Comparison of ENCODE assay signal across 8 mouse cellular contexts in genomic region chr3:52070163-52070478, GRCm38 (mm10). TPM values are rescaled to one million over a fixed set of nuclear protein-coding genes. Genes with fewer than 3 reads are reported as not detected.
A peak's percentile ranks its signal among the peaks of the same experiment; 100 is the strongest.
DNase-seq lines count a peak whose midpoint lies in the region; ATAC-seq and TF ChIP-seq lines count a peak whose summit lies in the region.

No protein-coding gene starts in this region.

- ATAC-seq in heart, embryonic 11.5 days (replicated peaks; ENCODE audit: insufficient number of reproducible peaks, low FRiP score, low TSS enrichment): no peak
- peak; percentile 17; the same call in 1 of the 2 replicates for ATAC-seq in forebrain, embryonic 15.5 days (replicated peaks)
- ATAC-seq in liver, embryonic 15.5 days (ENCODE audit: insufficient read depth): no peak
- no peak for ATAC-seq in megakaryocyte-erythroid progenitor cell, adult 5-6 weeks (replicated peaks; ENCODE audit: low FRiP score, low TSS enrichment, poor library complexity, severe bottlenecking)

- no peaks in the 10 kb centered on the region for H3K36me3 ChIP-seq in heart, embryonic 11.5 days (ENCODE audit: control insufficient read depth, insufficient read depth, low read length)
- no peaks in the 10 kb centered on the region for H3K36me3 ChIP-seq in C2C12 (ENCODE audit: control insufficient read depth, insufficient read depth)
- no peaks in the 10 kb centered on the region for H3K36me3 ChIP-seq in forebrain, embryonic 15.5 days
- H3K36me3 ChIP-seq in liver, embryonic 15.5 days (replicated peaks): no peaks in the 10 kb centered on the region

- H3ac ChIP-seq in C2C12 (ENCODE audit: control insufficient read depth, insufficient read length, low read depth): peak overlapping the region; percentile 43

- H3K9ac ChIP-seq in heart, embryonic 11.5 days (ENCODE audit: low read depth, low read length): peak overlapping the region; percentile 65
- H3K9ac ChIP-seq in forebrain, embryonic 15.5 days (replicated peaks): peak overlapping the region; percentile 40
- H3K9ac ChIP-seq in liver, embryonic 15.5 days: no peak overlapping the region; the same call in 1 of the 2 replicates

- peak overlapping the region; percentile 46 for H3K4me3 ChIP-seq in heart, embryonic 11.5 days (ENCODE audit: low read depth, low read length)
- peak overlapping the region; percentile 7 for H3K4me3 ChIP-seq in C2C12 (ENCODE audit: insufficient read depth, poor library complexity, severe bottlenecking)
- H3K4me3 ChIP-seq in forebrain, embryonic 15.5 days: peak overlapping the region; percentile 32
- H3K4me3 ChIP-seq in liver, embryonic 15.5 days (replicated peaks): peak overlapping the region; percentile 45

- no peak for DNase-seq in heart, postnatal 36 days
- no peak for DNase-seq in cerebellum, postnatal 36 days
- no peak for DNase-seq in c-Kit-positive CD71-positive TER-119-positive erythroid progenitor cells, embryonic 14.5 days (ENCODE audit: low spot score)

- intact Hi-C loops in heart, postnatal 36 days (cut with DNase I): loop anchor here (2.0 kb wide), 3 partner anchors 19 to 31 kb away; no protein-coding TSS in a partner anchor

- H3K4me1 ChIP-seq in heart, embryonic 11.5 days (ENCODE audit: control insufficient read depth, insufficient read depth, low read length): peaks cover 18% of the 10 kb centered on the region
- H3K4me1 ChIP-seq in forebrain, embryonic 15.5 days: peaks cover 19% of the 10 kb centered on the region
- peaks cover 23% of the 10 kb centered on the region for H3K4me1 ChIP-seq in liver, embryonic 15.5 days (replicated peaks)

- peaks cover 6% of the 10 kb centered on the region for H3K79me3 ChIP-seq in C2C12 (ENCODE audit: low read depth)

- peak overlapping the region; percentile 73 for H3K4me2 ChIP-seq in heart, embryonic 11.5 days
- peak overlapping the region; percentile 52 for H3K4me2 ChIP-seq in forebrain, embryonic 15.5 days (replicated peaks)
- peak overlapping the region; percentile 63 for H3K4me2 ChIP-seq in liver, embryonic 15.5 days

- peaks cover 28% of the 10 kb centered on the region for H3K79me2 ChIP-seq in C2C12 (ENCODE audit: control insufficient read depth, insufficient read depth)

- no peaks in the 10 kb centered on the region for H3K9me3 ChIP-seq in heart, embryonic 11.5 days (replicated peaks; ENCODE audit: control insufficient read depth, low read length)
- H3K9me3 ChIP-seq in forebrain, embryonic 15.5 days: no peaks in the 10 kb centered on the region
- H3K9me3 ChIP-seq in liver, embryonic 15.5 days (replicated peaks): no peaks in the 10 kb centered on the region

- no peak overlapping the region; the same call in 1 of the 2 replicates for H3K27ac ChIP-seq in heart, embryonic 11.5 days (ENCODE audit: low read depth, low read length)
- H3K27ac ChIP-seq in forebrain, embryonic 15.5 days (replicated peaks): peak overlapping the region; percentile 6; the same call in 1 of the 2 replicates
- H3K27ac ChIP-seq in liver, embryonic 15.5 days (replicated peaks): peak overlapping the region; percentile 59; the same call in 1 of the 2 replicates

- WGBS in heart, embryonic 11.5 days (ENCODE audit: insufficient replicate concordance): 7% methylated on average over 4 of the region's 4 CpGs
- 10% methylated on average over 4 of the region's 4 CpGs for WGBS in forebrain, embryonic 15.5 days
- WGBS in liver, embryonic 15.5 days (ENCODE audit: insufficient replicate concordance): 5% methylated on average over 4 of the region's 4 CpGs

- no peaks in the 10 kb centered on the region for H3K27me3 ChIP-seq in heart, embryonic 11.5 days (ENCODE audit: control insufficient read depth, insufficient read depth, low read length)
- H3K27me3 ChIP-seq in C2C12 (ENCODE audit: control insufficient read depth, insufficient read depth, insufficient read length): no peaks in the 10 kb centered on the region
- H3K27me3 ChIP-seq in forebrain, embryonic 15.5 days: no peaks in the 10 kb centered on the region
- peaks cover 6% of the 10 kb centered on the region; the same call in 1 of the 2 replicates for H3K27me3 ChIP-seq in liver, embryonic 15.5 days

- no peak for TF ChIP-seq CTCF in C2C12 (IDR thresholded peaks at IDR 0.05; ENCODE audit: control insufficient read depth, insufficient read depth, insufficient read length)

TF ChIP-seq in C2C12, 6 proteins besides CTCF, POLR2A, EP300 and RAD21:
- TF ChIP-seq MAX (IDR thresholded peaks at IDR 0.05): no peak
- TF ChIP-seq MYOD1 (IDR thresholded peaks at IDR 0.05; ENCODE audit: control insufficient read depth, insufficient read length, low read depth): no peak
- no peak for TF ChIP-seq FOSL1 (IDR thresholded peaks at IDR 0.05; ENCODE audit: insufficient read depth, low read length, poor library complexity, severe bottlenecking)
- TF ChIP-seq MYOG (IDR thresholded peaks at IDR 0.05; ENCODE audit: control insufficient read depth, extremely low read depth, insufficient read length): no peak
- TF ChIP-seq USF1 (IDR thresholded peaks at IDR 0.05; ENCODE audit: low read depth): no peak
- no peak for TF ChIP-seq CEBPB (IDR thresholded peaks at IDR 0.05; ENCODE audit: low read depth)
TF ChIP-seq in C2C12: peak in this region for 0.

RNA-seq across cellular contexts. Expression of gene Maml3, which starts 34.8 kb away (rescaled TPM):
- 2.1 and 2.6 TPM in 2 replicates for polyA plus RNA-seq in heart, embryonic 11.5 days (2014; fragmentation: Nextera tagmentation; extraction: Ambion mirVana)
- 1 to 10 TPM; 1.8 to 5.0 TPM for total RNA-seq in heart, postnatal 36 days (2021)
- 2.2 TPM for polyA plus RNA-seq in C2C12 (2012; fragmentation: generic; extraction: Trizol)
- polyA plus RNA-seq in forebrain, embryonic 15.5 days (2015; fragmentation: Nextera tagmentation; extraction: Ambion mirVana): 4.9 and 5.3 TPM in 2 replicates
- polyA plus RNA-seq in liver, embryonic 15.5 days (2015; fragmentation: Nextera tagmentation; extraction: Ambion mirVana): 0.73 and 0.96 TPM in 2 replicates
- total RNA-seq in megakaryocyte-erythroid progenitor cell, adult 5-6 weeks (2014; fragmentation: Nextera tagmentation): 8.5 and 10.6 TPM in 2 replicates
- 4.4 and 7.6 TPM in 2 replicates for total RNA-seq in megakaryocyte-erythroid progenitor cell, adult 5-6 weeks (2017)
